Mouse (Mus musculus): ENCODE data around the gene Serpine1. TPM values are rescaled to one million over a fixed set of nuclear protein-coding genes. Genes with fewer than 3 reads are reported as not detected.
A peak's percentile ranks its signal among the peaks of the same experiment; 100 is the strongest.

The Serpine1 gene
- polyA plus RNA-seq, 1 experiment: 9.7 TPM

DNA sequence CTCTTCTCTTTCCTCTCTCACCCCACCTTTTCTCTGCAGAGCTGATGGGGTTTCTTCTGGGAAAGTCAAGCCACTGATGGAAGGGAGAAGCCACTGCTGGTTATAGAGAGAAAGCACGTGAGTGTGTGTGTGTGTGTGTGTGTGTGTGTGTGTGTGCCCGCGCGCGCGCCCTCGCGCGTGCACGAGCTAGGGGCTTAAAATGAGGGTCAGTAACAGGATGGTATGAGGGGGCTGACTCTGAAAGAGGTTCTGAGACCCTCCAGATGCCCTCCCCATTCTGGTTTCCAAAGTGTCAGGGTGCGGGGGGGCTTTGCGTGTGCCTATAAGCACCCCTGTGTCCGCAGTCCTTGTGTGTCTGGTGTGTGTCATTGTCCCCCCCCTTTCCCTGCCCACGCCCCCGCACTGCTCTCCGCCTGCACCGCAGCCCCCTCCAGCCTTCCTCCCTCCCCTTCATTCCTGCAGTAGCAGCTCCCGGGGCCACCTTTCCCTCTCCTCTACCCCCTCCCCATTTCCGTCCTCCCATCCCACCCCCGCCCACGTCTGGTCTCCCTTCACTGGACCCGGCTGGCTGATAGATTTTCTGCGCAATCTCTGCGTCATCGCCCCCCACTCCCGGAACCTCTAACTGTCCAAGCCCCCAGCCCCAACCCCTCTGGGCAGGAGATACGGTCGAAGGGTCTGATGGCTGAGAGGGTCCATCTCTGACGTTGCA, 43.4 kb downstream of the Serpine1 start:
- Histone ChIP-seq H3K4me1 (ENCODE audit: control insufficient read depth, insufficient read depth, low read length) (peaks cover 16% of the 10 kb centered on the region), H3K27ac (ENCODE audit: insufficient read depth, low read depth, low read length) (no peak overlapping the region), H3K4me3 (ENCODE audit: insufficient read depth, low read length) (no peak overlapping the region)
- TF ChIP-seq CTCF (IDR thresholded peaks at IDR 0.05; ENCODE audit: low read depth, low read length): no peak
- TF ChIP-seq POLR2A (IDR thresholded peaks at IDR 0.05; ENCODE audit: borderline replicate concordance, low read depth, low read length): no peak

- no peak within 1 kb of the TSS for H3K27ac ChIP-seq (ENCODE audit: insufficient read depth, low read depth, low read length)
- no peak within 1 kb of the TSS for H3K4me3 ChIP-seq (ENCODE audit: insufficient read depth, low read length)
- TF ChIP-seq POLR2A (IDR thresholded peaks at IDR 0.05; ENCODE audit: borderline replicate concordance, low read depth, low read length) (no peak), CTCF (IDR thresholded peaks at IDR 0.05; ENCODE audit: low read depth, low read length) (no peak)
- peaks cover 5% of the 10 kb centered on the region for H3K4me1 ChIP-seq (ENCODE audit: control insufficient read depth, insufficient read depth, low read length)
Measured at GRCm38 (mm10) chr5:137026092-137026491, 46.0 kb downstream of the Serpine1 start, which contains the start of gene Vgf. Gene Vgf, plus strand, starts transcription at chr5:137026392.

- TF ChIP-seq POLR2A (IDR thresholded peaks at IDR 0.05; ENCODE audit: borderline replicate concordance, low read depth, low read length): no peak
- peak; percentile 83 for TF ChIP-seq CTCF (IDR thresholded peaks at IDR 0.05; ENCODE audit: low read depth, low read length)
- peaks cover 5% of the 10 kb centered on the region for H3K4me1 ChIP-seq (ENCODE audit: control insufficient read depth, insufficient read depth, low read length)
- H3K4me3 ChIP-seq (ENCODE audit: insufficient read depth, low read length): no peak overlapping the region
- no peak overlapping the region for H3K27ac ChIP-seq (ENCODE audit: insufficient read depth, low read depth, low read length)
Measured at GRCm38 (mm10) chr5:137025132-137025531, 46.9 kb downstream of the Serpine1 start.

DNA sequence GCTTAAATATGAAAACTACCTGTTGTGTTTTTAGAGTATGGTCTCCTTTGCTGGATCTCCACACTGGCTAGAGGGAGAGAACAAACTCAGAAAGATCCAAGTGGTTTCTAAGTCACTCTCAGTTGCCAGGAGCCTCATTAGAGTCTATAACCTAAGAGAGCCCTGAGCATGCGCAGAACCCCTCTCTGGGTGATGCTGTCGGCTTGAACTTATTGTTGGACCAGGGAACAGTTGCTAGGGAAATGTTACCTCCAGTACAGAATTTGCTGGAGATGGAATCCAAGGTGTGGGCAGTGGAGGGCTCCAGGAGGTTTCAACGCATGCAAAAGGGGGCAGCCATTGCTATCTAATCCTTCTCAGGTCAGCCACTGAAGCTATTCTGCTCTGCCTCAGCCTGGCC, 47.8 kb downstream of the Serpine1 start:
- Histone ChIP-seq H3K27ac (ENCODE audit: insufficient read depth, low read depth, low read length) (no peak overlapping the region), H3K4me3 (ENCODE audit: insufficient read depth, low read length) (no peak overlapping the region), H3K4me1 (ENCODE audit: control insufficient read depth, insufficient read depth, low read length) (peaks cover 2% of the 10 kb centered on the region)
- TF ChIP-seq CTCF (IDR thresholded peaks at IDR 0.05; ENCODE audit: low read depth, low read length): no peak
- TF ChIP-seq POLR2A (IDR thresholded peaks at IDR 0.05; ENCODE audit: borderline replicate concordance, low read depth, low read length): no peak

- Histone ChIP-seq H3K27ac (ENCODE audit: insufficient read depth, low read depth, low read length) (no peak overlapping the region), H3K4me1 (ENCODE audit: control insufficient read depth, insufficient read depth, low read length) (no peaks in the 10 kb centered on the region), H3K4me3 (ENCODE audit: insufficient read depth, low read length) (no peak overlapping the region)
- TF ChIP-seq CTCF (IDR thresholded peaks at IDR 0.05; ENCODE audit: low read depth, low read length): no peak
- no peak for TF ChIP-seq POLR2A (IDR thresholded peaks at IDR 0.05; ENCODE audit: borderline replicate concordance, low read depth, low read length)
Measured at GRCm38 (mm10) chr5:137015913-137016312, 56.2 kb downstream of the Serpine1 start.

- H3K4me3 ChIP-seq (ENCODE audit: insufficient read depth, low read length): no peak overlapping the region
- TF ChIP-seq CTCF (IDR thresholded peaks at IDR 0.05; ENCODE audit: low read depth, low read length): no peak
- TF ChIP-seq POLR2A (IDR thresholded peaks at IDR 0.05; ENCODE audit: borderline replicate concordance, low read depth, low read length): no peak
- H3K4me1 ChIP-seq (ENCODE audit: control insufficient read depth, insufficient read depth, low read length): no peaks in the 10 kb centered on the region
- H3K27ac ChIP-seq (ENCODE audit: insufficient read depth, low read depth, low read length): no peak overlapping the region
Measured at GRCm38 (mm10) chr5:137012401-137012950, 59.6 kb downstream of the Serpine1 start.

Other genes starting within 250 kb of the Serpine1 start
- gene Col26a1, start 189.1 kb downstream of the Serpine1 start, polyA plus RNA-seq (2012; ENCODE audit: insufficient read depth, insufficient read length, missing spikeins): not detected in 2 replicates
- gene Ift22, start 164.1 kb downstream of the Serpine1 start, polyA plus RNA-seq (2012; ENCODE audit: insufficient read depth, insufficient read length, missing spikeins): 37.3 and 44.9 TPM in 2 replicates
- 146 and 149 TPM in 2 replicates for gene Fis1, start 119.0 kb downstream of the Serpine1 start, polyA plus RNA-seq (2012; ENCODE audit: insufficient read depth, insufficient read length, missing spikeins)
- not detected in 2 replicates for gene Cldn15, start 105.7 kb downstream of the Serpine1 start, polyA plus RNA-seq (2012; ENCODE audit: insufficient read depth, insufficient read length, missing spikeins)
- gene Plod3, start 85.2 kb downstream of the Serpine1 start, polyA plus RNA-seq (2012; ENCODE audit: insufficient read depth, insufficient read length, missing spikeins): 66.4 and 66.7 TPM in 2 replicates
- 75.0 and 82.2 TPM in 2 replicates for gene Znhit1, start 84.2 kb downstream of the Serpine1 start, polyA plus RNA-seq (2012; ENCODE audit: insufficient read depth, insufficient read length, missing spikeins)
- gene Vgf, start 45.9 kb downstream of the Serpine1 start, polyA plus RNA-seq (2012; ENCODE audit: insufficient read depth, insufficient read length, missing spikeins): not detected in 2 replicates
- 92.4 and 96.8 TPM in 2 replicates for gene Ap1s1, start 26.1 kb downstream of the Serpine1 start, polyA plus RNA-seq (2012; ENCODE audit: insufficient read depth, insufficient read length, missing spikeins)
- gene Trim56, start 43.9 kb upstream of the Serpine1 start, polyA plus RNA-seq (2012; ENCODE audit: insufficient read depth, insufficient read length, missing spikeins): 14.9 and 18.9 TPM in 2 replicates
- gene Muc3, start 77.1 kb upstream of the Serpine1 start, polyA plus RNA-seq (2012; ENCODE audit: insufficient read depth, insufficient read length, missing spikeins): not detected in 2 replicates
- gene Muc3a, start 140.1 kb upstream of the Serpine1 start, polyA plus RNA-seq (2012; ENCODE audit: insufficient read depth, insufficient read length, missing spikeins): not detected in 2 replicates
- not detected in 2 replicates for gene Ache, start 215.3 kb upstream of the Serpine1 start, polyA plus RNA-seq (2012; ENCODE audit: insufficient read depth, insufficient read length, missing spikeins)
- gene Ufsp1, start 222.4 kb upstream of the Serpine1 start, polyA plus RNA-seq (2012; ENCODE audit: insufficient read depth, insufficient read length, missing spikeins): 0.79 and 1.8 TPM in 2 replicates
- 172 and 177 TPM in 2 replicates for gene Srrt, start 235.4 kb upstream of the Serpine1 start, polyA plus RNA-seq (2012; ENCODE audit: insufficient read depth, insufficient read length, missing spikeins)
- gene Trip6, start 242.1 kb upstream of the Serpine1 start, polyA plus RNA-seq (2012; ENCODE audit: insufficient read depth, insufficient read length, missing spikeins): 6.7 and 7.1 TPM in 2 replicates